Mouse (Mus musculus): ENCODE measurements around the gene Nipa1.

The Nipa1 gene

GRCm38 (mm10) chr7:56010318-56011017 lies 9.3 kb downstream of the Nipa1 start:
- no peak for DNase-seq (ENCODE audit: low read depth)

- DNase-seq (ENCODE audit: low read depth) = no peak
These were observed 20.8 kb downstream of the Nipa1 start for GRCm38 (mm10) chr7:55998997-55999396.

DNA sequence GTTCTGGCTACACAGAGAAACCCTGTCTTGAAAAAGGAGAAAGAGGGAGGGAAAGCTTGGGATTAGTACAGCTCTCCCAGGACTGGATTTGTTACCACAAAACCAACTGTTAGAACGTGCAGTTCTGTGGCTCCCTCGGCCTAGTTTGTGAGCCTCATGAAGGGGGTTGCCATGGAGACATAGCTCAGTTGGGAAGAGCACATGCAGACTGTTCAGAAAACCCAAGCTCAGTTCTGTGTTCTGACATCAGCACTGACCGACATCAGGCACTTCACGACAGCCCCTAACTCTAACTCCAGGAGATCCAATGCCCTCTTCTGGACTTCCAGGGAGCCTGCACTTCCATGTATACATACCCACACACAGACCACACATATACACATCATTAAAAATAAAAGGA lies 24.7 kb downstream of the Nipa1 start:
- DNase-seq (ENCODE audit: low read depth) = no peak

DNA sequence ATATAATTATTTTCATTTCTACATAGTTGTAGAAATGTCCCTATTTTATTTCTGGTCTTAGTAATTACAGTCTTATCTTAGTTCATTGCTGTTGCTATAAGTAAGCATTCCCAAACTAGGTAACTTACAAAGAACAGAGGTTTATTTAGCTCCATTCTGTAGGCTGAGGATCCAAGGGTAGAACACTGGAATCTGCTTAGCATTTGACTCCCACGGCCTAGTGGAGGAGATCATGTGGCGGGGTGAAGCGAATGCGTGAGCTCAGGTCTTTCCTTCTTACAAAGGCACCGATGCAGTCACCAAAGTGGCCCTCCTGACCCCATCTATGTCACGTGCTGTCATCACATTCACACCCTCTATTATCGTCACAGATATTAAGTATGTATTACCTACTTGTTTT lies 27.9 kb downstream of the Nipa1 start:
- no peak for DNase-seq (ENCODE audit: low read depth)

- no peak for DNase-seq (ENCODE audit: low read depth)
These were observed 28.6 kb downstream of the Nipa1 start for GRCm38 (mm10) chr7:55991129-55991528.

- peak; percentile 81 for DNase-seq (ENCODE audit: low read depth)
These were observed 33.1 kb downstream of the Nipa1 start for GRCm38 (mm10) chr7:55986526-55987214.

DNA sequence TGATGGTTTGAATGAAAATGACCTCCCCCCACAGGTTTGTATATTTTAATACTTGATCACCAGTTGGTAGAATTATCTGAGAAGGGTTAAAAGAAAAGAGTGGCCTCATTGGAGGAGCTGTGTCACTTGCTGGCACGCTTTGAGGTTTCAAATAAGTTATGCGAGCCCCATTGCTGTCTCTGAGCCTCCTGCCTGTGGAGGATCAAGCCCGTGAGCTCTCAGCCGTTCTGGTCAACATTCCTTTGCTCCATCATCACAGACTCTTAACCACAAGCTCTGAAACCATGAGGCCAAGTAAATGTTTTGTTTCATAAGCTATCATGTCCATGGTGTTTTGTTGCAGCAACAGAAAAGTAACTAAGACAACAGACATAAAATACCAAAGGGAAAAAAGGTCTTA lies 35.0 kb downstream of the Nipa1 start:
- DNase-seq (ENCODE audit: low read depth) = no peak

DNA sequence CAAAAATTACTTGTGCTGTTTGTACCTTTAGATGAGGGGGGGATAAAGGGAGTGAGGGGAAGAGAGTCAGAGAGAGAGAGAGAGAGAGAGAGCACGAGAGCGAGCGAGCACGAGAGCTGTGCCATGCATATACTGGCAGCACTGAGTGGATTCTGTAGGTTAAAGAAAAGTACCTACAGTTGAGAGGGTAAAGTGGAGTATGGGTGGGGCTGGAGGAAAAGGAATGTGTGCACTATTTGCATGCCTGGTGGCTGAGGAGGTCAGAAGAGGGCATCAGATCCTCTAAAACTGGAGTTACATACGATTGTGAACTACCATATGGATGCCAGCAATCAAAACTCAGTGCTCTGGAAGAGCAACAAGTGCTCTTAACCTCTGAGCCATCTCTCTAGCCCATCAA lies 36.6 kb downstream of the Nipa1 start:
- no peak for DNase-seq (ENCODE audit: low read depth)

- no peak for DNase-seq (ENCODE audit: low read depth)
These were observed 37.6 kb downstream of the Nipa1 start for GRCm38 (mm10) chr7:55982010-55982700.

DNA sequence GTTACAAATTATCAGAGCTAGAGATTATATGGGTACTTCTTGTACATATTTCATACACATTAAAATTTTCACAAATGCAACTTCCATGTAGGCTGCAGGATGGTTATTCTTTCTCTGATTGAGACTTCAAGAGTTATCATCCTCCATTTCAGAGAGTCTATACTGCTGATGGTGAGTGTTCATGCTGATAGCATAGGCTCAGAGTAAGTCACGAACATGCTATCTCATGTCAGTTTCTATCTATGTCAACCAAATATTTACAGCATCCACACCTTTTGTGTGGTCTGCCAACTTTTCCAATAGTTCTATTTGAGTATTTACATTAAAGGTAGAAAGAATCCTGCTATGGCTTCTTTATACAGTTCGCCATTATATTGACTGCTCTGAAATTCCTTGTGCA lies 38.2 kb downstream of the Nipa1 start:
- no peak for DNase-seq (ENCODE audit: low read depth)

- DNase-seq (ENCODE audit: low read depth) = peak; percentile 27
These were observed 45.3 kb downstream of the Nipa1 start for GRCm38 (mm10) chr7:55974429-55974828.

DNA sequence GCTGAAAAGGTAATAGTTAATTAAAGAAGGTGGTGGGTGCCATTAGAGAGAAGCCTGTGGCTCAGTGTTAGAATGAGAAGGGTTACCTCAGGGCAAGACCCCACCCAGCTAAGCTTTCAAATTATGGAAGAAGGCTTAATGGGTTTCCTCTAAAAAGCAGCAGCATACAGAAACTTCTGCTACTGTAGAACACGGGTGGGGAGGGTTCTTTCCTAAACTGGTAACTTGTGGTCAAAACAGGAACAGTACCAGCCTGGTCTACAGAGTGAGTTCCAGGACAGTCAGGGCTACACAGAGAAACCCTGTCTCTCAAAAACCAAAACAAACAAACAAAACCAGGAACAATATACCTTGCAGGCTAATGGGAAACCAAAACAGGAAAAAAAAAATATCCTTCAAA lies 50.3 kb downstream of the Nipa1 start:
- DNase-seq (ENCODE audit: low read depth) = no peak

DNA sequence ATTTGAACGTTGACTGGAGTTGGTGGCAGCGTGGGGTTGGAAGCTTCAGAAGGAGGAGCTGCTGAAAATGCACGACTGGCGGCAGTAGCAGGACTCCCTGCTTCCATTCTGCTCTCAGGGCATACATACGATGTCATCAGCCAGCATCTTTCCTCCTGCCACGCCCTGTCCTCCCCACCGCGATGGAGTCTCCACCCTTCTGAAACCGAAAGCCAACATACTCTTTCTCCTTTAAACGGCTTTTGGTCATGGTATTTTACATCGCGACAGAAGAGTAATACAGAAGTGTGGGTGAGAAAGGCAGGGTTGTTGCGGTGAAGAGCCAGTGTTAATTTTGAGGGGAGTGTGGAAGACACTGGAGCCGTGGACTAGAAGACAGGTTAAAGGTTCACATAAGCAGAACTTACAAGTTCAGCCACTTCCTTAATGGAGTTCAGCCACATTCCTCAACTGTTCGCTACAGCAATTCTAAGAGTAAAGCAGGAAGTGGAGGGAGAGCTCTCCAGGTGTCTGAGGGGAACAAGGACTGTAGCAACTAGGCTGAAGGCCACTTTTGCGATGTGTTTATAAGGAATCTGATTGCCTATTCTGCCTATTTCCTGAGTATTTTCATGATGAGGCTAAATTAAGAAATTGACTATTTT lies 51.4 kb downstream of the Nipa1 start:
- peak; percentile 81 for DNase-seq (ENCODE audit: low read depth)

- DNase-seq (ENCODE audit: low read depth) = no peak
These were observed 52.8 kb downstream of the Nipa1 start for GRCm38 (mm10) chr7:55966866-55967460.

- peak; percentile 93 for DNase-seq (ENCODE audit: low read depth)
These were observed 57.5 kb downstream of the Nipa1 start, which contains the start of gene Nipa2 for GRCm38 (mm10) chr7:55962004-55962908. Nipa2 (minus strand) TSS chr7:55962476.

GRCm38 (mm10) chr7:55960506-55960905 lies 59.2 kb downstream of the Nipa1 start:
- peak; percentile 76 for DNase-seq (ENCODE audit: low read depth)

DNA sequence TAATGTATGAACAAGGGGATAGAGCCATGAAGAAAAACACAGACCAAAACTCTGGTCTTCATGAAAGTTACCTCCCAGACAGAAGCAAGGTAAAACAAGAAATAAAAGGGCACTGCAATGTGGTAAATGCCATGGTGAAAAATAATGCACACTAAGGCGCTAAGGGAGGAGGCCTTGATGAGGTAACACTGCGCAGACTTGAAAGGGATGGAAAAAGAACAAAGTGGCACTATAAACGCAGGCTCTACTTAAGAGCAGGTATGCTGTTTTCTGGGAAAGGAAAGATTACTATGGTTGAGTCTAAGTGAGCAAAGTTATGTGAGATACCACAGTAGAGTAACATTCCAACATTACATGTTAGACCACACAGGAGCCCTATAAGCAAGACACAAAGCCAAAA lies 60.0 kb downstream of the Nipa1 start:
- DNase-seq (ENCODE audit: low read depth) = peak; percentile 75

DNA sequence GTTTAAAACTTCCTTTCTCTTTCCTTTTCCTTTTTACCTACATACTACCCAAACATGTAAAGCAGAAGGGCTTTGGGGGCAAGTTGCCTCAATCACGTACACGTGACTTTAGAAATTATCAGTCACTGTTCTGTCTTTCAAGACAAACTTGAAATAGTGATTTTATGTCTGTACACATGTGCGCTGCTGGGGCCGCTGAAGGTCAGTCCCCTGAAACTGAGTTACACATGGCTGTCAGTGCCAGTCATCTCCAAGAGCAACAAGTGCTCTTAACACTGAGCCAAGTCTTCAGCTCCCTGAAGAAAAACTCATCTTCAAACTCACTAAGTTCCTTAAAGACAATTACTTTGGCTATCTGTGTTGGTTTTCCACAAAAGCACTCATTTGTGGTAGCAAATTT lies 61.8 kb downstream of the Nipa1 start:
- no peak for DNase-seq (ENCODE audit: low read depth)

DNA sequence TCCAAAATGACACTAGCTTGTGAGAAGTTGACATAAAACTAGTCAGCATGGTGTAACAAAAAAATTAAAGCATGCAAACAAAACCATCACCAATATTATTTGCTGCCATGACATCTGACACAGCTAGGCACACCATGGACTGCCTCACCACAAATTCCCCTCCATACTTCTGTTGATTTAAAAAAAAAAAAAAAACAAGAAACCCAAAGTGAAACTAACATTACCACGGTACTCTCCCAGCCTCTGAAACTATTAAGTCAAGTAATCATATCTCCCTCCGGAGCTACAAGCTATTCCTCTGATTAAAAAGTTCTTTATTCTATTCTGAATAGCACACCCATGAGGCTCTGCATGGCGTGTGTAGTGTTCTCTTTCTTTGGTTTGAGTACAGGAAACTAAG lies 62.6 kb downstream of the Nipa1 start:
- DNase-seq (ENCODE audit: low read depth) = no peak

DNA sequence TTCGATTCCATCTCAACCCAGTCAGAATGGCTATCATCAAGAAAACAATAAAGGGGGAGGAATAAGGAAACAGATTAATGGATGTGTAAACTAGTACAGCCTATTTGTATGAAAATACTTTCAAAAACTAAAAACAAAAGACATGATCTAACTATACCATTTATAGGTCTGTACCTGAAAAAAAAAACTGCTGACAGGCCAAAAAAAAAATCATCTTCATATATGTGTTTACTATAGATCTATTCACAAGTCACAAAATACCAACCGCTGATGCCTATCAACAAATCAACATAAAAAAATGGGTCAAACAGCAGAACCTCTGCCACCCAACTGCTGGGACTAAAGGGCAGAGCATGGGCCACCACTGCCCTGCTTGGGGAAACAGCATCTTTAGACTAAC lies 63.7 kb downstream of the Nipa1 start:
- DNase-seq (ENCODE audit: low read depth) = no peak

DNA sequence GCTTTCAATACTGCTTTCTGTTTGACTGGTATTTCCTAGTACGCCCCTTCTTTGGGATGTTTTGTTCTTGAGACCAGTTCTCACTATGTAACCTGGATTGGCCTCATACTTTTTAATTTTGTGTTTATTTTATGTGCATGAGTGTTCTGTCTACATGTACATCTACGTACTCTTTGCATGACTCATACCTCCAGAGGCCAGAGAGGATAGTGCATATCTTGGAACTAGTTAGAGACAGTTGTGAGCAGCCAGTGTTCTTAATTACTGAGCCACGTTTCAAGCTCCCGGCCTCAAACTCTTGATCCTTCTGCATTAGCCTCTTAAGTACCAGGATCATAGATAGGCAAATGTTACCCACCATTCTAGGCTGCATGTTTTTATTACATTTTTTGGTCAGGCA lies 81.4 kb downstream of the Nipa1 start:
- no peak for DNase-seq (ENCODE audit: low read depth)
